Mouse (Mus musculus) A20 (cell line): ENCODE data around the gene Acot13.

Experiments
- DNase-seq: peaks from one replicate; pipeline ENCODE4 v3.0.0-alpha.2; 2011; ENCODE audit warnings: low read depth, low spot score

The Acot13 gene

DNA sequence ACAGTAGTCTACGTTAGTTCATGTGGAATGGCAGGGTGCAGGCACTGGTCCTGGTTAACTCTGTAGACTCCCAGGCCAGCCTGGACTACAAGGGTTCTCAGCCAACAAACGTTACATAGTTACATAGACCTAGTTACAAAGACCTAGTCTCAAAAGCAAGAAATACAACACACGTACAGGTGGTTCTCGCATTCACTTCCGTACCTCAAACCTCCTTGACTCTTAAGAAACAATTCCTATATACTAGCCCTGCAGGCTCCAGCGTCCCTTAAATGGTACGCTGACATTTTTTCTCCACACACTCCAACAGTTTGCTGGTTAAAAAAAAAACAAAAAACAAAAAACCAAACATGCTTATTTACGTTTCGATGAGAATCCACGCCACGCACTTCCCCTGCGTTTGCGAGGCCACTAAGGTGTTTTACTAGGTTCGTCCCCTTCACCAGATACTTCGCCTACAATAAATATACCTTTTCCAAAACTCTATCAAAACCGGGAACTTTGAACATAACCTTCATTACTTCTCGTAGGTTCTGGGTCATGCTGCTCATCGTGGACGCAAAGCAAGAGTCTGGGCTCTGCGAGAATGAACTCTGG is 486 bp downstream of the Acot13 start:
- peak; percentile 63 for DNase-seq

DNA sequence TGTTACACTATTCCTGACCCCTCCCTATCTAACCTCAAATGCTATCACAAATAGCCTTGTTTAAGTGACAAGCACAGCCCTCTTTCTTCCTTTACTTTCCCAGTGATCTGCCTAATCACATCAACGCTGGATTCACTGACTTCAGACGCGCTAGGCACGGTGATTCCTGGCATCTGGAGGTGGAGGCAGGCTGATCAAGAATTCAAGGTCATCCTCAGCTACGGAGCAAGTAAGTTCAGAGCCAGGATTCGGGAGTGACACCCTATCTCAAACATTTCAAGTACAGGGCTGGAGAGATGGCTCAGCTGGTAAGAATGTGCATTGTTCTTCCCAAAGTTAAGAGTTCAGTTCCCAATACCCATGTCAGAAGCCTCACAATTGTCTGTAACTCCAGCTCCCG is 5.2 kb downstream of the Acot13 start:
- DNase-seq: no peak

DNA sequence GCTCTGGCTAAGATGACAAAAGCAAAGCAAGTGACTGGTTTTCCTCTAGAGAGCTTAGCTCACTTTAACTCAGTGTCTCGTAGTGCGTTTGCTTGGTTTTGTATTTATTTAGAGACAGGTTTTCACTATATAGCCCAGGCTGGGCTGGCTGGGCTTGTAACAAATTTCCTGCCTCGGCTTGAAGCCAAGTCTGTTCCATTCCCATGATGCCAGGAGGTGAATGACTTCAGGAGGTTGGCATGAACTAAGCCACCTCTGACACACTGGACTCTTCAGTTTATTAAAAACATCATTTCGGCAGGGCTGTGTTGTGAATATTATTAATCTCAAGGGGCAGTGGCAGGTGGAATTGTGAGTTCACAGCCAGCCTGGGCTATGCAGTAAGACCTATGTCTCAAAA is 5.8 kb downstream of the Acot13 start:
- no peak for DNase-seq

DNA sequence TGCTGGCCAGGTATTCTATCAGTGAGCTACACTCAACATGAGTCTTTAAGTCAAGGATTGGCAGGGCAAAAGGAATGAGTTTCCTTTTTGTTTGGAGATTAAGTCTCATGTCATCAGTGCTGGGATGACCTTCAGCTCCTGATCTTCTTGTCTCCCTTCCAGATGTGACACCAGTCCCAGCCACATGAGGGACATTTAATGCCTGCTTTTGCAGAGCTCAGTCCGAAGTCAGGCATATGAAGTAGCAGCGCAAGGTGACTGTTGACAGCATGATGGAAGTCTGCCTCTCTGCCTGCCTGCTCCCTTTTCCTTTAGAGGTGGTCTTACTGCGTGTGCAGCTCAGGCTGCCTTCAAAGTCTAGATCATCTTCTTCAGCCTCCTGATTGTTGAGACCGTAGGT is 6.7 kb downstream of the Acot13 start:
- DNase-seq: no peak

DNA sequence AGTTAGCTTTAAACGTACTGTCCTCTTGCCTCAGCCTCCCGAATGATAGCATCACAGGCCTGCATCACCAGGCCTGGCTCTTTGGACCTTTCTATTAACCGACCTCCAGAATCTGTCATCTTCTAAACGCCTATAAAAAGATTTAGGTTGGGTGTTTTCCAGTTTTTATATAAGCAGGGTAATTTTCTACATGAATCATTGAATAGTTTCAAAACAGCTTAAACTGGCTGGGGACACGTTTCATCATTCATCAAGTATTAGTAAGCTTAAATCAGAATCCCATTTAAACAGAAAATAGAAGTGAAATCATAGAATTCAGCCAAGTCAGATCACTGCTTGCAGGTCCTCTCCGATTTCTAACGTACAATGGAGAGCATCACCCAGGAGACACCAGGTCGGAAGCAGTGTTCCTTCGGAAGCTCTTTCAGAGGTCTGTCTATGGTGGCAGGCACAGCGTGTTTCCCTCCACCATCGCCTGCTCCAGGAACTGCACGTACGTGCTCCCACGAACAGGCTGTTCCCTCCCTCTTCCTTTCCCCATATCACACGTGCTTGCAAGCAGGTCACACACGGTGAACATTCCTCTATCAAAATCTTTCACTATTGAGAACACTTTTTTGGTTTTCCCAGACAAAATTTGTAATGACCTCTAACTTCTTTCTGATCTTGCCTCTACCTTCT is 8.5 kb downstream of the Acot13 start:
- no peak for DNase-seq

DNA sequence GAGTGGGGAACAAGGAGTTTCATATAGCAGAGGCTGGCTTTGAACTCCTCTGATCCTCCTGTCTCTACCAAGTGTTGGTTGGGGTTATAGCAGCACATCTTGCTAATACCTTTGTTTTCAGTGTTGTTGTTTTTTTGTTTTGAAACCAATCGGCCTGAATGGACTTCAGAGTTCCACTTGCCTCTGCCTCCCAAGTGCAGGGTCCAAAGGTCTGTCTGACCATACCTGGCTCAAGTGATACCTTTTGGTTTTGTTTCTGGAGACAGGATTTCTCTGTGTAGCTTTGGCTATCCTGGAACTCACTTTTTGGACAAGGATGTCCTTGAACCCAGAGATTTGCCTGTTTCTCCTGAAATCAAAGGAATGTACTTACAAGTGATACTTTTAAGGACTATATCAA is 11.4 kb downstream of the Acot13 start:
- no peak for DNase-seq

DNA sequence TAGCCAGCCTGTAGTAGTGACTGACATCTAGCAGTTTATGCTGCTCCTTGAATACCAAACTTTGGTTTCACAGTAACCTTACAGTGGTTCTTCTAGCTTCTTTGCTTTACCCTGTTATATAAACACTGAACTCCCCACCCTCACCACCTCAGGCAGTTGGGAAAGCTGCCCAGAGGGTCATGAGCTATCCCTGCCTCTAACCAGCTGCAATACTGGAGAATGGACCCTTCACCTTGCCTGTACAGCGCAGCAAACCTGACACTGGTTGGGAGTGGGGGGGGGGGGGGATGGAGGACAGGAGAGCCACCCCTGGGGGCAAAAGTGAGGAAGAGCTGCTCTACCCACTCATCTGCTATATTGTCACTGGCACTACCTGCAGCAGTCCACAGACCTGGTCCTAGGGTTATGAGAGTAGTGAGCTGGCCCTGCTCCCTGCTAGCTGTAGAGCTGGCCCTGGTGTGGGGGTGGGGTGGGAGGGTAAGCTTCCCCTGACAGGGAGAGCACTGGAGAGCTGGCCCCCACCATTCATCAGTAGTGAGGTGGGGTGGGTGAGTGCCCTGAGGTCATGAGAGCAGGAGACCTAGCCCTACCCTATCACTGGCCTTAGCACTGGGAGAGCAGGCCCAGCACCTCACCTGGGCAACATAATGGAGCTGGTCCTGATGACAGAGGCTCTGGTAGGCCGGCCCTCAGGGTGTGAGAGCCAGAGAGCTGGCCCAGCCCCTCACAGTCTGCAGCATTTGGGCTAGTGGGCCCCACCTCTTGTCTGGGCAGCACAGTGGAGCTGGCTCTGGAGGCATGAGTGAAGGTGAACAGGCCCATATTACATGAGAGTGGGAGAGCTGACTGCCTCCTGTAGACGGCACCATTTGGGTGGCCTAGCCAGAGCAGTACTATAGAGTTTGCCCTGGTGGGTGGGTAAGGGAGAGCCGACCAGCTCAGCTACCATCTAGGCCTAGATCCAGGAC is 14.9 kb downstream of the Acot13 start:
- peak; percentile 33 for DNase-seq

DNA sequence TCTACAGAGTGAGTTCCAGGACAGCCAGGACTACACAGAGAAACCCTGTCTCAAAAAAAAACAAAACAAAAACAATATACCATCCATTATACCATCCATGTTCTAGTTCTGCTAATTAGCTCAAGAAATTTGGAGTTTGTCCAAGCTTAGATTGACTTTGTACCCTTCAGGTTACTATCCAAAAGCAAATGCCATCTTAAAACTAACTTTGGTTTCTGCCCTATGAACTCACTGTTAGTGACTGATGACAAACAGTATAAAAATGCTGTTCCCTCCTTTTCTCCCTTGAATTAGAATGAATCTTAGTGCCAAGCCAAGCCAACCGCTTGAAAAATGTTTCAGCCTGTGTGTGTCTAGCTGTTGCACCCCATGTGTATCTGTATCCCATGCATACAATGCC is 16.7 kb downstream of the Acot13 start:
- DNase-seq: no peak

DNA sequence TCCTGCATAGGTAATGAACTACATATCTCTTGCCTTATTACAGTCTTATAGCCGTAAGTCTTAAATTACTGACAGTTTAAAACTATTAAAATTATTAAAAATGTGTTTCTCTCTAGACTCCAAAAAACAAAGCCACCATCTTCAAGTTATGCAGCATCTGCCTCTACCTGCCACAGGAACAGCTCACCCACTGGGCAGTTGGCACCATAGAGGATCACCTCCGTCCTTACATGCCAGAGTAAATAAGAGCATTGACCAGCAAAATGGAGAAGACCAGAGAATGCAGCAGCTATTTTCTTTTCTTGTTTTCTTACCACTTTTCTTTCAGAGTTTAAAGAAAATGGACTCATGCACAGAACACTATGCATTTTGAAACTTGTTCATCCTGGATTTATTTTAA is 18.8 kb downstream of the Acot13 start:
- DNase-seq: no peak

DNA sequence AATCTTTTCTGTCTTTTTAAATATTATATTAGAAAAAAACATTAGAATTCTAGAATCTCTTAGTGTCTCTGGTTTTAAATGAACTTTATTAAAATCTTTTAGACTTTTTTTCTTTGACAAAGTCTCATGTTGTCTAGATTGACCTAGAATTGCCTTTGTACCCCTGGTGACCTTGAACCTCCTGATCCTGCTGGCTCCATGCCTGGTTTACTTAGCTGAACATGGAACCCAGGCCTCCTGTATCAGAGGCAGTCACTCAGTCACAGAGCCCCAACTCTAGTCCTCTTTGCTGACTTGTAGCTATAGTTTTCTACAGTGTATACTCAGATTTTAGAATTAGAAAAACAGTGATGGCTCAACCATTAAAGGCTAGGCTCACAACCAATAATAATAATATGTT is 25.3 kb downstream of the Acot13 start:
- DNase-seq: no peak

DNA sequence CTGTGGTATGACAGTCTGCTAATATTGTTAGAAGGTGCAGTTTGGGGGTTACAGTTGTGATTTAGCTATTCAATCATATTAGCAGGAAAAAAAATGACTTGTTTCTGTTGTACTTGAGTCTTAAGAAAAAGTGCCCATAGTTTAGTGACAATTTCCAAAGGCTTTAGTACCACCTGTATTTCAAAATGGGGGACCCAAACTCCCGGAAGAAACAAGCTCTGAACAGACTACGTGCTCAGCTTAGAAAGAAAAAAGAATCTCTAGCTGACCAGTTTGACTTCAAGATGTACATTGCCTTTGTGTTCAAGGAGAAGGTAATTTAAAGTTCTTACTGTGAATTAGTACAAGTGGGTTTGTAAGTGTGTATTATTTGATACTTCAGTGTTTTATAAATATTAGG is 28.1 kb downstream of the Acot13 start:
- peak; percentile 38 for DNase-seq

DNA sequence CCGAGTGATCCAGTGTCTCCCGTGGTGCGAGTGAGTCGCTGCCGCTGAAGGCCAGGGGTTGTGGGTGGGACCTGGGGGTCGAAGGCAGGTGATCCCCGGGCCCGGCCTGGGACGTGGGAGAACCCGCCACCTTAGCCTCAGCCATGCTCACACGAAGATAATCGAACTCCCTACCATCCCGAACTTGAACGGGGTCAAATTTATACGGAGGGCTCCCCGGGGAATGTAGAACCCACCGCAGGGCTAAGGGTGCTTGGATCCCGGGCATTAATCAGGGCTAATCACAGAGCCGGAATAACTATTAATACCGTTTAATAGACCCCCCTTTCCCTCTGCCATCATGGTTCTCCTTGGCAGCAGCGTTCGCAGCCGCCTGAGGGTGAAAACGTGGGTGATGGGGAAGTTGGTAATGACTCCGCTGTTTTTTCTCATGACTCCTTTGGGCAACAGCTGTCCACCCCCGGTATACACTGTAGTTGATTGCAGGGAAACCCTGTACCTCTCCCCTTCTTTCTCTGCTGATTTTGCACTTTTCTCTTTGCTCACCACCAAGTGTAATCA is 29.1 kb downstream of the Acot13 start:
- peak; percentile 77 for DNase-seq

DNA sequence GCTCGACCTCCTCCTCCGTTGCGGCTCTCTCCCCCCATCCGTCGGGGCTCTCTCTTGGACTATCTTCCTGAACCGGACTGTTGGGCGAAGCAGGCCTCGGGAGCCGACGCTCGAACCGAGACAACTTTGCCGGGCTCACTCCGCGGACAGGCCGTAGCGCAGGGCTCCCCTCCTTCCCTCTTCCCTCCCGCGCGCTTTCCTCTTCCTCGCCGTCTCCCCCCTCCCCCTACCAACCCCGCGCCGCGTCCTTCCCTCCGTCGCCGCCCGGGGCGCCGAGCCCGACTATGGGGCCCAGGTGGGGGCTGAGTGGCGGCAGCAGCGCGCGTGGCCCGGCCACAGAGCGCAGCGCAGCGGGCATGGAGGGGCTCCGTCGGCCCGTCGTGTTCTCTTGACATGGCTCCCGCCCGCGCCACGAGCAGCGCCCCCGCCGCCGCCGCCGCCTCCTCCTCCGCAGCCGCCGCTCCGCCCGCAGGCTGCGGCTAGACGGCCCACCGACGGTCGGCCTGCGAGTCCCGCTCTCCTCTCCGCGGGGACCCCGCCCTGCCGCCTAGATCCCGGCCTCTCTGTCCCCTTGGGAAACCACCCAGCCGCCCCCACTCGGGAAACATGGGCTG is 29.9 kb downstream of the Acot13 start, which contains the start of gene BC005537:
Gene BC005537, plus strand, starts transcription at position 350 of the 614 bp plus-strand sequence.
- no peak for DNase-seq

DNA sequence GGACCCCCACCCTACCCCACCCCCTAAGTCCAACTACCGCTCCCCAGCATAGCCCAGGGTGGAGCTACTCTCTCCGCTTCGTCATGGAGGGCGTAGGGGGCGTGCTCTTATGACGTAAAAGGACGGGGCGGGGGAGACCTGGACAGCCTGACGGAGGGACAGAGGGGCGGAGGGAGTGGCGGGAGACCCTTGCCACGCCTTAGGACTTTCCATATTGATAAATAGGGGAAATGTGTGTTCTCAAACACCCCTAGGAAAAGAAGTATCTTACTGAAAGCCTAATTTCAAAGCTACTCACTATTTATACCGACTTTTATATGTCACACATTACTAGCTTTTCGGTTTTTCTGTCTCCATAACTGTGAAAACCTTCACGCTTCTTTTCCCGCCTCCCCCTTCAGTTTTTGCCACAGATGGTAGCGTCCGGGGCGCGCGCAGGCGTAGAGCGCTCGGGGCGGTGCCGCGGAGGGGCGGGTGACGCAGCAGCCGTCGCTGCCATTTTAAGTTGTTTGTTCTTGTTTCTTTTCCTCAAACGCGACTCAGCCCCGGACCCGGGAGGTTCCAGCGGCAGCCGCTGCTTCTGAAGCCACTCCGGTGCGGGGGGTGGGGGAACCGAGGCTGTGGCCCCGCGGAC is 30.5 kb downstream of the Acot13 start:
- peak; percentile 98 for DNase-seq

DNA sequence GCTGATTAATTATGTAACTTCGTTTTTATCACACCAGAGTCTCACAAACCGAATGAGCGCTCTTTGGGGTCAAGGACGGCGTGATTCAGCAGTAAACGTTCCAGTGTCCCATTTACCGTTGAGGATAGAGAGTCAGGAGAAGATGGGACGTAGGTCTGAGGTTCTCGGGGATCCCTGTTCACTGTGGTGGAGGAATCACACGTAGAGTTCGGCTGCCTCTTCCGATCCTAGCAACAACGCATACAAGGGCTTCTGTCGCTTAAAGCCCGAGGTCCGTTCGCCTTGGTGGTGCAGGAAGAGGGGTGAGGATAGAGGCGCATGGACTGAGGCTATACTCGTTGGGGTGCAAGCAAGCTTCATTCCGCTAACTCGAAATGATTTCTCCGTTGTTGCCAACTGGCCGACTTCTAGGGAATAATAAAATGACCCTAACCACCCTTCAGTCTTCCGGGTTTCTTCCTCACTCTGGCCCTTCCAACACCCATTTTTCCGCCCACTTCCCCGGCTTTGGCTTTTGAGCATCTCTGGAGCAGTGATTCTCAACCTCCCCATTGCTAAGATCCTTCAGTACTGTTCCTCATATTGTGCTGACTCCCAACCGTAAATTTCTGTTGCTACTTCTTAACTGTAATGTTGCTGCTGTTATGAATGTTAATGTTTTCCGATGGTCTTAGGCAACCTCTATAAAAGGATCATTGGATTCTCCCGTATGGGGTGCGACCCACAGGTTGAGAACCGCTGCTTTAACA is 31.2 kb downstream of the Acot13 start:
- DNase-seq: peak; percentile 65

DNA sequence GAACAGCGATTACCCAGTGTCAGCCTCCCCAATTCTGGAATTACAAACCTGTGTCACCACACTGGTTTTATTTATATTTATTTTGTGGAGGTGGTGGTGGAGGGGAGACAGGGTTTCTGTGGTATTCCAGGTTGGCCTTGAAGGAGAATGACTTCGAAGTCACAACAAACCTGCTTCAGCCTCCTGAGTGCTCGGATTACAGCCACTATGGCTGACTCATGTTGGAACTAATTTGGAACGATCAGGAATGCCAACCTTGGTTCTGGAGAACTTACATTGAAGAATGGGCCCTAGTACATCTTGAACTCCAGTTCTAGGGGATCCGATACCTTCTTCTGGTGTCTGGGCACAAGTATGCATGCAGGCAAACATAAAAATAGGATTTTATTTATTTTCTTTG is 32.0 kb downstream of the Acot13 start:
- no peak for DNase-seq

DNA sequence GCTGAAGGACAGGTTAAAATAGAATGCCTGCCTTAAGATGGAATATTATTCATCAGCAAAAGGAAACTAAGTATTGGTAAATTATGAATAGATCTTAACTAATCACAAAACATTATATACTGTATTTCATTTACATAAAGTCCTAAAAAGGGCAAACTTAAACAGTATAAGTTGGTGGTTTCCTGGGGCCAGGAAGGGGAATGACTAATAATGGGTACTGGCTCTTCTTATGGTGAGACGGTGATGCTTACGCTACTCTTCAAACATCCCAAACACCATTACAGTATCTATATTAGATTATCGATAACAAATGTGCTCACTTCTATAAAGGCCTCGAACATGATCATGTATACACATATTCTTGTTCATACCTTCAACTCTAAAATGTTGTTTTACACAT is 32.7 kb downstream of the Acot13 start:
- no peak for DNase-seq

DNA sequence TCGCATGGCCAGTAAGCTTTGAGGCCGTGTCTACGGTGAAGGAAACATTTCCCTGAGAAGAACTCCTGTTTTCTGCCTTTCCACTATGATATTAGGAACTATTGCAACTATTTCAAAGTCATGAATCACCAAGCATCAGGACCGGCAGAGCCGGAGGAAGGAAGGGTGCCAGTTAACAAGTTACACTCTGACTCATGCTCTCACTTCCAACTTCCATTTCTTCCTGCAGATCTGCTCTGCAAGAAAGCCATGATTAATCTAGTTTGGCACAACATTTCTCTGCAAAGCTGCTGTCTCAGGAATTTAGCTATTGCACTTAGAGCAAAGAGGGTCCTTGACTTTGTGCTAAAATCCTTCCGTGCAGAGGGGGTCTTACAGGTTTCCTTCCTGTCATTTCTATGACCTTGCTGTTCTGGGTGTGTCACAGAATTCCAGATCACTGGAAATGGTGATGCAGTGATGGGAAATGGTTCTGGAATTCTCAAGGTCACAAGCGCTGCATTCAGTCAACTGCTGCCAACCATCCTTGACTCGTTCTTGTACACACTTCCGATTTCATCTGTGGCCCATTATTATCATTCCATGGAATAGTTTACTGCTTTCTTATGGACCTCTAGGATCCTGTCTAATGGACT is 38.8 kb downstream of the Acot13 start:
- no peak for DNase-seq

DNA sequence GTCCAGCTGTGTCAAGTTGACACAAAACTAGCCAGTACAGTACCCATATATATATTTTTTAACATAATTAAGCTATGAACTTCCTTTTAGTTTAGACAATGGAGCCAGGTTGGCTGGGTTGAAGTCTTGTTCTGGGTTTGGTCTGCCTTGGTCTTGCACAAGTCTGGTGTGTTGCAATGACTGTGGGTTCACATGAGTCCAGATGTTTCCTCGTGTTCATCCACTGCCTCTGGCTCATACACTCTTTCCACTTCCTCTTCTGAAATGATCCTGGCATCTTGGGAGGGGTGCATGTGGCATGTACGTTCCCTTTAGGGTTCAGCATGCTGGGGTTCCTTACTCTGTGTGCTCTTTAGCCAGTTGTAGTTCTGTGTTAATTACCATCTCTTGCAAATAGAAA is 40.0 kb downstream of the Acot13 start:
- DNase-seq: peak; percentile 37

DNA sequence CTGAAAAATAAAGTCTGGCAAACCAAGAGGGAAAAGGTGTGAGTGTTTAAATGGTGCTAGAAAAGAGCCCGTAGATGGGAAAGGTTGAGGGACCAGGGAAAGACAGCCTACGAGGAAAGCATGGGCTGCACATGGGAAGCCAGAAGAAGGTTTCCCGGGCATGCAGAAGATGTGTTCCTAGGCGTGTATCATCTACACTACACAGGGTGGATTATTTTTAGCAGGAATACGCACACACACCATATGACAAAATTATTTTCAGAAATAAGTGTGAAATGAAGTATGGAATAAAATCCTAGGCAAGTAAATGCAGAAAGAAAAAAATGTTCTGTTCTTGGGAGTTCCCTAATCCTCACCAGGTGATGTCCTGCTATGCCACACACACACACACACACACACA is 43.9 kb downstream of the Acot13 start:
- no peak for DNase-seq
